Mouse (Mus musculus): ENCODE measurements around the gene Cdh23. TPM values are rescaled to one million over a fixed set of nuclear protein-coding genes. Genes with fewer than 3 reads are reported as not detected.

Gene Cdh23
- polyA plus RNA-seq, 2 experiments: 0.73 to 2.7 TPM

DNA sequence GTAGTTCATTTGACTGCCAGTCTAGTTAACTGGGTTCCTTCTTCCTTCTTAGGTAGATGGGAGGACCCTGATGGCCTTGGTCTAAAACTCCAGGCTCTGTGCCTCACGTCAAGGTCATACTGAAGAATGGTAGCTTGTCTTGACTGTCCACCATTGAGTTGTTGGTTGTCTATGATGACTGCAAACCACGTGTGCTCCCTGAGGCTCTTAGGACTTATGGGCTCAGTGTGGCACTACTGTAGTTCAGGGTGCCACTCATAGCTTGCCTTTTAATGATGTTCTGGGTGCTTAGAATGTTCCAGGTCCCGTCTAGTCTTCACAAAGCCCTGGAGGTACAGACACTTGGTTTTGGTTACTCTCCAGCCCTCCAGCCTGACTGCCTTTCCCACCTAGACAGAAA is 417.5 kb downstream of the Cdh23 start:
- peak overlapping the region; percentile 81; the same call in 1 of the 2 replicates for H3K4me3 ChIP-seq (replicated peaks; ENCODE audit: low read length)
- H3K9me3 ChIP-seq (ENCODE audit: control insufficient read depth, low read length): no peaks in the 10 kb centered on the region
- H3K9ac ChIP-seq (ENCODE audit: low read depth, low read length, severe bottlenecking): no peak overlapping the region
- peak overlapping the region; percentile 88 for H3K4me2 ChIP-seq (replicated peaks; ENCODE audit: low read depth, low read length, severe bottlenecking)
- no peak for DNase-seq (ENCODE audit: low spot score)
- peaks cover 24% of the 10 kb centered on the region for H3K4me1 ChIP-seq (ENCODE audit: control insufficient read depth, insufficient read depth, low read length)
- no peak for ATAC-seq (ENCODE audit: low FRiP score, low read depth)
- WGBS: 88% methylated on average over 3 of the region's 3 CpGs
- H3K36me3 ChIP-seq (ENCODE audit: control insufficient read depth, insufficient read depth, low read length): peaks cover 6% of the 10 kb centered on the region; the same call in 1 of the 2 replicates
- no peak overlapping the region for H3K27ac ChIP-seq (replicated peaks; ENCODE audit: low read depth, low read length)
- no peak for TF ChIP-seq POLR2A (IDR thresholded peaks at IDR 0.05; ENCODE audit: borderline replicate concordance, extremely low read depth, insufficient read depth, insufficient read length)
- no peaks in the 10 kb centered on the region for H3K27me3 ChIP-seq (ENCODE audit: control insufficient read depth, insufficient read depth, low read length)

DNA sequence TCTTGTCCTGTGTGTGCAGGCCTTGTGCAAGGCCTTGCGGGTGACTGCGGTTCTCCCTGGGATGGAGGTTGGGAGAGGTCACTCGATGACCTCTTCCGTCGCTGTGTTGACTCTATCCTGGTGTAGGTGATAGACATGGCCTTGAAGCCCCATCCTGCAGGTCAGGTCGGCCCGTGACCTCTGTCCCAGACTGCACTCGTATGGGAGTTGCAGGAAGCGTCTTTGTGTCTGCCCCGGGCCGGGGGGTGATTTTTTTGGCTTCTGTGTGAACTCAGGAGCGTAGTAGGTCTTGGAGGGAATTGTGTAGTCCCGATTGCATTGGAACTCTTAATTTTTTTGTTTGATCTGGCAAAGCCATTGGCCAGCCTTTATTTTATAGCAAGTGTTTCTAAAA is 418.3 kb downstream of the Cdh23 start:
- DNase-seq (ENCODE audit: low spot score): no peak
- Histone ChIP-seq H3K4me3 (replicated peaks; ENCODE audit: low read length) (peak overlapping the region; percentile 81), H3K27ac (replicated peaks; ENCODE audit: low read depth, low read length) (peak overlapping the region; percentile 78), H3K4me2 (replicated peaks; ENCODE audit: low read depth, low read length, severe bottlenecking) (peak overlapping the region; percentile 88), H3K36me3 (ENCODE audit: control insufficient read depth, insufficient read depth, low read length) (peaks cover 6% of the 10 kb centered on the region; the same call in 1 of the 2 replicates), H3K9ac (ENCODE audit: low read depth, low read length, severe bottlenecking) (peak overlapping the region; percentile 85), H3K4me1 (ENCODE audit: control insufficient read depth, insufficient read depth, low read length) (peaks cover 22% of the 10 kb centered on the region), H3K9me3 (ENCODE audit: control insufficient read depth, low read length) (no peaks in the 10 kb centered on the region), H3K27me3 (ENCODE audit: control insufficient read depth, insufficient read depth, low read length) (no peaks in the 10 kb centered on the region)
- no peak for TF ChIP-seq POLR2A (IDR thresholded peaks at IDR 0.05; ENCODE audit: borderline replicate concordance, extremely low read depth, insufficient read depth, insufficient read length)
- no peak for ATAC-seq (ENCODE audit: low FRiP score, low read depth)
- WGBS: 6% methylated on average over 13 of the region's 13 CpGs

DNA sequence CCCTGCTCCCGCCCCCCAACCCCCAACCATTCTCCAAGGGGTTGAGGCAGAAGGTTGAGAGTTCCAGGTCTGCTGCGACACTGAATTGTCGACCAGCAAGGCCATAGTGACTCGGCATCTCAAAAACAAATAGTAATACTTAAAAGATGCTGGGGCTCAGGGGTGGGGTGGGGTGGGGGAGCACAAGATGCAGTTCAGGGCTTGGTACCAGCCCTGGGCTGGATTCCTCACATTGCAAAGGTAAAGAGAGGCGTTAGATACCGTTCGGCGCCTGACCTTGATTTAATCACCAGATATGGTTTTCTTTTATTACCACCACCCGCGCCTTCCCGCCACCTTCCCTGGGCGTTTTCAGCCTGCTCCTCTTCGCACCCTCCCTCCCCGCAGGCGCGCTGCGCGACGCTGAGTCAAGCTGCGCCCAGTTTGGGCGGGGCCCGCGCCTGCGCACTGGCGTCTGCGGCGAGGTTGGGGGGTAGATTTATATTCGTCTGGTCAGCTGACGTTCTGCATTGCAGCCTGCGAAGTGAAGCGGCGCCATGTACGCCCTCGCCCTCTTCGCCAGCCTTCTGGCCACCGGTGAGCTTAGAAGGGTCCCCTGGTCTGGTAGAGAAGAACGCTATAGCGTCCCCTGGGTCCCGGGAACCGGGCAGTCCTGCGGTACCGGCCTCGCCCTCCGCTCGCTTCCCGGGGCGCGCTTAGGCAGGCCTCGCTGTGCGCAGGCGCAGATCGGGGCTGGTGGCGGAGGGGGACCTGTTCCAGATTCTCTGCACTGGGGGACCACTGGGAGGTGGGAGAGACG is 418.9 kb downstream of the Cdh23 start, which contains the start of gene Psap:
Gene Psap, plus strand, starts transcription at position 421 of the 799 bp plus-strand sequence.
- H3K4me3 ChIP-seq (replicated peaks; ENCODE audit: low read length): peak within 1 kb of the TSS; percentile 81
- ATAC-seq (ENCODE audit: low FRiP score, low read depth): peak; percentile 95
- H3K27me3 ChIP-seq (ENCODE audit: control insufficient read depth, insufficient read depth, low read length): no peaks in the 10 kb centered on the region
- peaks cover 6% of the 10 kb centered on the region; the same call in 1 of the 2 replicates for H3K36me3 ChIP-seq (ENCODE audit: control insufficient read depth, insufficient read depth, low read length)
- peak; percentile 89 for DNase-seq (ENCODE audit: low spot score)
- H3K4me1 ChIP-seq (ENCODE audit: control insufficient read depth, insufficient read depth, low read length): peaks cover 22% of the 10 kb centered on the region
- WGBS: 2% methylated on average over 54 of the region's 54 CpGs
- H3K9ac ChIP-seq (ENCODE audit: low read depth, low read length, severe bottlenecking): peak within 1 kb of the TSS; percentile 85
- H3K4me2 ChIP-seq (replicated peaks; ENCODE audit: low read depth, low read length, severe bottlenecking): peak within 1 kb of the TSS; percentile 88
- H3K27ac ChIP-seq (replicated peaks; ENCODE audit: low read depth, low read length): peak within 1 kb of the TSS; percentile 78
- TF ChIP-seq POLR2A (IDR thresholded peaks at IDR 0.05; ENCODE audit: borderline replicate concordance, extremely low read depth, insufficient read depth, insufficient read length): peak; percentile 92; the same call in 1 of the 2 replicates
- no peaks in the 10 kb centered on the region for H3K9me3 ChIP-seq (ENCODE audit: control insufficient read depth, low read length)

DNA sequence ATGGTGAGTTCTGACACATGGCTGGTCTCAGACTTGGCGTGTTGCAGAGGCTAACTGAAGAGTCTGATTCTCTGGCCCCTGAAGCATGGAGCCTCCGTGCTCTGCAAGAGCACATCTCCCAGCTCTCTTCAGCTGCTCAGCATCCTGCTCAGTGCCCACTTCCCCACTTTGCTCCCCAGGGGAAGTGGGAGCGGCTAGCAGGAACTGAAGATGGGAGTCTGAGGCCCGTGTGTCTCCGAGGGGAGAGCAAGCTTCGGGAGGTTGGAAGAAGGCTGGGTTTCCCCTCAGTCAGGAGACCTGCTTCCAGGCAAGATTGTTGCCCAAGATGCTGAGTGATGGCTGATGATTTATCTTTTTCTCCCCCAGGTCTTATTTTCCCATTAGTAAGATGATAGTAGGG is 422.9 kb downstream of the Cdh23 start:
- ATAC-seq (ENCODE audit: low FRiP score, low read depth) (no peak), DNase-seq (ENCODE audit: low spot score) (no peak)
- Histone ChIP-seq H3K9ac (ENCODE audit: low read depth, low read length, severe bottlenecking) (no peak overlapping the region), H3K4me2 (replicated peaks; ENCODE audit: low read depth, low read length, severe bottlenecking) (no peak overlapping the region), H3K27me3 (ENCODE audit: control insufficient read depth, insufficient read depth, low read length) (no peaks in the 10 kb centered on the region), H3K4me1 (ENCODE audit: control insufficient read depth, insufficient read depth, low read length) (peaks cover 4% of the 10 kb centered on the region), H3K36me3 (ENCODE audit: control insufficient read depth, insufficient read depth, low read length) (no peaks in the 10 kb centered on the region), H3K27ac (replicated peaks; ENCODE audit: low read depth, low read length) (no peak overlapping the region), H3K9me3 (ENCODE audit: control insufficient read depth, low read length) (no peaks in the 10 kb centered on the region), H3K4me3 (replicated peaks; ENCODE audit: low read length) (no peak overlapping the region)
- no peak for TF ChIP-seq POLR2A (IDR thresholded peaks at IDR 0.05; ENCODE audit: borderline replicate concordance, extremely low read depth, insufficient read depth, insufficient read length)
- WGBS: 71% methylated on average over 6 of the region's 6 CpGs

DNA sequence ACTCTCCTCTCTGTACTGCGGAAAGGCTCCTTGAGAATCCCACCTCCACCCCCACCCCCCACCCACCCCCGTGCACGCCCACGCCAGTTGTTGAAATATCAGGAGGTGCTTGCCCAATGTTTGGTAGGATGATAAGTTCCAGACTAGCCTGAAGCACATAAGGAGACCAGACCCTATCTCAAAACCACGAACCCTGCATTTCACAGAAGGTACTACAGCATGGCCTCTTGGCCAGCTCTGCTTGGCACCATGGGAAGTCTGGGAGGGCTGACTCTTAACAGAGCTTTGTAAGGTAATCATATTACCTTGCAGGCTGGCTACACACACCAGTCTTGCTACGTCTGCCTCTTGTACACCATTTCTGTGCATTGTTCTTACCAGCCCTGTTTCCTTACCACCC is 424.0 kb downstream of the Cdh23 start:
- no peaks in the 10 kb centered on the region; the same call in 1 of the 2 replicates for H3K4me1 ChIP-seq (ENCODE audit: control insufficient read depth, insufficient read depth, low read length)
- no peak overlapping the region for H3K4me2 ChIP-seq (replicated peaks; ENCODE audit: low read depth, low read length, severe bottlenecking)
- 35% methylated on average over 6 of the region's 6 CpGs for WGBS
- ATAC-seq (ENCODE audit: low FRiP score, low read depth) (no peak), DNase-seq (ENCODE audit: low spot score) (no peak)
- H3K4me3 ChIP-seq (replicated peaks; ENCODE audit: low read length): no peak overlapping the region
- no peaks in the 10 kb centered on the region for H3K36me3 ChIP-seq (ENCODE audit: control insufficient read depth, insufficient read depth, low read length)
- no peaks in the 10 kb centered on the region for H3K9me3 ChIP-seq (ENCODE audit: control insufficient read depth, low read length)
- H3K27ac ChIP-seq (replicated peaks; ENCODE audit: low read depth, low read length): no peak overlapping the region
- no peak overlapping the region for H3K9ac ChIP-seq (ENCODE audit: low read depth, low read length, severe bottlenecking)
- H3K27me3 ChIP-seq (ENCODE audit: control insufficient read depth, insufficient read depth, low read length): no peaks in the 10 kb centered on the region
- no peak for TF ChIP-seq POLR2A (IDR thresholded peaks at IDR 0.05; ENCODE audit: borderline replicate concordance, extremely low read depth, insufficient read depth, insufficient read length)

All from limb, embryonic 14.5 days (tissue).